Mouse (Mus musculus) bone marrow macrophage, adult 2 months (primary cell): Measurements from ENCODE around the gene Car2. TPM values are rescaled to one million over a fixed set of nuclear protein-coding genes. Genes with fewer than 3 reads are reported as not detected.

ENCODE experiments used
- H3K27ac ChIP-seq: 2 replicates; pipeline ENCODE4 v1.5.1; 2012; ENCODE audit warnings: low read depth, low read length; ENCODE audit not compliant: insufficient read depth
- H3K4me1 ChIP-seq: 2 replicates; pipeline ENCODE4 v1.6.1; 2012; ENCODE audit warnings: low read length; ENCODE audit not compliant: control insufficient read depth, insufficient read depth
- H3K4me3 ChIP-seq: 2 replicates; pipeline ENCODE4 v1.5.1; 2012; ENCODE audit warnings: mild to moderate bottlenecking, low read length, moderate library complexity; ENCODE audit not compliant: insufficient read depth
- CTCF ChIP-seq: IDR thresholded peaks from 2 replicates; pipeline ENCODE4 v1.5.1; 2012; ENCODE audit warnings: low read depth, mild to moderate bottlenecking, low read length, moderate library complexity
- POLR2A ChIP-seq: IDR thresholded peaks from 2 replicates; pipeline ENCODE4 v1.6.1; 2012; ENCODE audit warnings: mild to moderate bottlenecking, low read depth, low read length, borderline replicate concordance
- polyA plus RNA-seq: library from polyadenylated mRNA; stranded (reverse); fragments of >200 nt; gene quantifications from 2 replicates; pipeline ENCODE4 v1.2.4, GENCODE M21; 2012; ENCODE audit not compliant: missing spikeins, insufficient read depth, insufficient read length

The Car2 gene
- polyA plus RNA-seq, 1 experiment = not detected

GRCm38 (mm10) chr3:14889085-14889484 lies 3.0 kb downstream of the Car2 start:
- H3K27ac ChIP-seq = no peak overlapping the region
- H3K4me1 ChIP-seq = peaks cover 5% of the 10 kb centered on the region; the same call in 1 of the 2 replicates
- H3K4me3 ChIP-seq = no peak overlapping the region
- TF ChIP-seq POLR2A (no peak), CTCF (no peak)

- Histone ChIP-seq H3K4me3 (no peak overlapping the region), H3K4me1 (peaks cover 5% of the 10 kb centered on the region; the same call in 1 of the 2 replicates), H3K27ac (no peak overlapping the region)
- TF ChIP-seq POLR2A (no peak), CTCF (no peak)
Observed at GRCm38 (mm10) chr3:14889716-14890409, 3.8 kb downstream of the Car2 start.

GRCm38 (mm10) chr3:14892991-14893390 lies 6.9 kb downstream of the Car2 start:
- no peak overlapping the region for H3K27ac ChIP-seq
- H3K4me1 ChIP-seq = peaks cover 5% of the 10 kb centered on the region; the same call in 1 of the 2 replicates
- H3K4me3 ChIP-seq = no peak overlapping the region
- no peak for TF ChIP-seq CTCF
- no peak for TF ChIP-seq POLR2A

GRCm38 (mm10) chr3:14893700-14894099 lies 7.6 kb downstream of the Car2 start:
- H3K4me1 ChIP-seq = peaks cover 5% of the 10 kb centered on the region; the same call in 1 of the 2 replicates
- no peak overlapping the region for H3K4me3 ChIP-seq
- no peak for TF ChIP-seq CTCF
- TF ChIP-seq POLR2A = no peak
- no peak overlapping the region for H3K27ac ChIP-seq

GRCm38 (mm10) chr3:14895333-14895732 lies 9.3 kb downstream of the Car2 start:
- TF ChIP-seq POLR2A (no peak), CTCF (no peak)
- H3K27ac ChIP-seq = no peak overlapping the region
- H3K4me1 ChIP-seq = peaks cover 5% of the 10 kb centered on the region; the same call in 1 of the 2 replicates
- no peak overlapping the region for H3K4me3 ChIP-seq

GRCm38 (mm10) chr3:14897770-14898169 lies 11.7 kb downstream of the Car2 start:
- no peak overlapping the region for H3K27ac ChIP-seq
- TF ChIP-seq CTCF = no peak
- TF ChIP-seq POLR2A = no peak
- peaks cover 5% of the 10 kb centered on the region; the same call in 1 of the 2 replicates for H3K4me1 ChIP-seq
- H3K4me3 ChIP-seq = no peak overlapping the region

GRCm38 (mm10) chr3:14903380-14903779 lies 17.3 kb downstream of the Car2 start:
- no peak overlapping the region for H3K27ac ChIP-seq

GRCm38 (mm10) chr3:14904165-14904564 lies 18.1 kb downstream of the Car2 start:
- H3K4me1 ChIP-seq = no peaks in the 10 kb centered on the region
- H3K4me3 ChIP-seq = no peak overlapping the region
- TF ChIP-seq CTCF (no peak), POLR2A (no peak)
- H3K27ac ChIP-seq = no peak overlapping the region

More at GRCm38 (mm10) chr3:14903380-14903779, 17.3 kb downstream of the Car2 start:
- TF ChIP-seq POLR2A (no peak), CTCF (no peak)
- Histone ChIP-seq H3K4me3 (no peak overlapping the region), H3K4me1 (no peaks in the 10 kb centered on the region)

GRCm38 (mm10) chr3:14907271-14907670 lies 21.2 kb downstream of the Car2 start:
- no peak overlapping the region for H3K4me3 ChIP-seq
- H3K4me1 ChIP-seq = no peaks in the 10 kb centered on the region; the same call in 1 of the 2 replicates
- TF ChIP-seq POLR2A (no peak), CTCF (no peak)
- no peak overlapping the region for H3K27ac ChIP-seq

GRCm38 (mm10) chr3:14911992-14912582 lies 26.0 kb downstream of the Car2 start:
- no peak for TF ChIP-seq POLR2A
- TF ChIP-seq CTCF = no peak
- H3K4me3 ChIP-seq = no peak overlapping the region
- H3K27ac ChIP-seq = no peak overlapping the region
- H3K4me1 ChIP-seq = no peaks in the 10 kb centered on the region; the same call in 1 of the 2 replicates
